Mouse (Mus musculus) heart, embryonic 14.5 days (tissue): ENCODE results near the gene Lhcgr. TPM values are rescaled to one million over a fixed set of nuclear protein-coding genes. Genes with fewer than 3 reads are reported as not detected.
A peak's percentile ranks its signal among the peaks of the same experiment; 100 is the strongest.

Experiments used
- ATAC-seq: fragments of 200-750 bp; cut with Nextera tagmentation; 2 replicates; pipeline ENCODE4 v1.8.0; 2017; ENCODE audit warnings: low read depth, moderate TSS enrichment; ENCODE audit not compliant: insufficient number of reproducible peaks, insufficient read depth, low FRiP score
- H3K27ac ChIP-seq, 2 experiments: fragments of 200-500 bp in 1 of 2; fragments of 300-500 bp in 1 of 2; sonication (generic) in 1 of 2; replicated peaks in 1 of 2; 2 replicates each; pipeline ENCODE4 v1.5.1; 2012 to 2014; ENCODE audit warnings: low read depth in 2 of 2, low read length in 2 of 2, control low read depth in 1 of 2, mild to moderate bottlenecking in 1 of 2, mixed read lengths in 1 of 2; ENCODE audit not compliant: control insufficient read depth in 1 of 2, insufficient read depth in 1 of 2
- H3K27me3 ChIP-seq: fragments of 300-500 bp; sonication (generic); 2 replicates; pipeline ENCODE4 v1.6.1; 2014; ENCODE audit warnings: mild to moderate bottlenecking, low read length, control low read depth; ENCODE audit not compliant: control insufficient read depth, insufficient read depth
- H3K36me3 ChIP-seq: fragments of 300-500 bp; sonication (generic); 2 replicates; pipeline ENCODE4 v1.6.1; 2014; ENCODE audit warnings: mild to moderate bottlenecking, control low read depth, low read length, mixed read lengths; ENCODE audit not compliant: control insufficient read depth, insufficient read depth
- H3K4me1 ChIP-seq, 2 experiments: fragments of 200-500 bp in 1 of 2; fragments of 300-500 bp in 1 of 2; sonication (generic) in 1 of 2; 2 replicates each; pipeline ENCODE4 v1.6.1; 2012 to 2014; ENCODE audit warnings: low read length in 2 of 2, control low read depth in 1 of 2, mixed read lengths in 1 of 2; ENCODE audit not compliant: control insufficient read depth in 2 of 2, insufficient read depth in 2 of 2
- H3K4me2 ChIP-seq: fragments of 300-500 bp; sonication (generic); 2 replicates; pipeline ENCODE4 v1.6.1; 2014; ENCODE audit warnings: mild to moderate bottlenecking, low read length
- H3K4me3 ChIP-seq, 2 experiments: fragments of 200-500 bp in 1 of 2; fragments of 300-500 bp in 1 of 2; sonication (generic) in 1 of 2; 2 replicates each; pipeline ENCODE4 v1.5.1; 2012 to 2014; ENCODE audit warnings: low read length in 2 of 2, mild to moderate bottlenecking in 2 of 2, control low read depth in 1 of 2, low read depth in 1 of 2, moderate library complexity in 1 of 2; ENCODE audit not compliant: control insufficient read depth in 1 of 2, insufficient read depth in 1 of 2
- H3K9ac ChIP-seq: fragments of 300-500 bp; sonication (generic); 2 replicates; pipeline ENCODE4 v1.6.1; 2014; ENCODE audit warnings: mild to moderate bottlenecking, low read length
- H3K9me3 ChIP-seq: fragments of 300-500 bp; sonication (generic); 2 replicates; pipeline ENCODE4 v1.6.1; 2016; ENCODE audit warnings: low read length, control low read depth; ENCODE audit not compliant: control insufficient read depth
- WGBS: fragments of 180-500 bp; shearing (Covaris S2); extraction: QIAGEN DNeasy Blood & Tissue Kit; methylation state at CpG from one replicate; pipeline ENCODE4 v1.1.7; 2014; 5-methylcytosine and 5-hydroxymethylcytosine counted together
- polyA plus RNA-seq: library from polyadenylated mRNA; unstranded; fragments of >200 nt; fragmentation: Nextera tagmentation; extraction: Ambion mirVana; gene quantifications from 2 replicates; pipeline ENCODE4 v1.2.1, GENCODE M21; 2014

Lhcgr gene
- polyA plus RNA-seq, 1 experiment from 2014 or later: not detected

DNA sequence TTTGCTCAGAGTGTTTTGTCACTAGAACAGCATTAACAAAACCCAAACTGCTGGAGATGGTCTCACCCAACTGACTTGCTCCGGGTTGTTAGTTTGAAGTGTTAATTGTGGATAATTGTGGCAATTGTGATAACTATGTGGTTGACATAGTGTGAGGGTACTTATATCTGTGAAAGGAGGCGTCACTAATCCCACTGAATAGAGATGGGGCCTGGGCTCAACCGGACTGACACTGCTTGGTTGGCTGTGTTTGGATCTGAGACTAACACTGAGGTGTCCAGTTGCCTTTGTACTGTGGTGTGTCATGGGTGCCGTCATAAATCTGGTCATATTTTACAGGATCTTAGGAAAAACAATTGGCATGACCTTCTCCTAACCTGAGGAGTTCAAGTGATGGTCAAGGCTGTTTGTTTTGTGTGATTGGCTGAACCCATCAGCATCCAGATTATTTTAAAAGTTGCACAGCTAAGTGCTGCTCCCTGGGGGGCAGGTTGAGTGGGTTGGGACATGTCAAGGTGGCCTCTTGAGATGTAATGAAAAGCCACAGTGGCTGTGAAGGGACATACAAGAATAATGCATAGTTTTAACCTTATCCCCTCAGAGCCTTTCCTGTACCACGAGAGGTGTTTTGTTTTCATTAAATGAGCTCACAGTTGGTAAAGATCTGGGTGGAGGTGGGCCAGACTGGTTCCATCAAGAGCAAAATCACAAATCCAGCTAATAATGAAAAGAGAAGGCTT lies 28.2 kb downstream of the Lhcgr start:
- Histone ChIP-seq H3K36me3 (no peaks in the 10 kb centered on the region), H3K27ac (no peak overlapping the region), H3K4me3 (no peak overlapping the region), H3K27me3 (no peaks in the 10 kb centered on the region), H3K9ac (no peak overlapping the region), H3K9me3 (no peaks in the 10 kb centered on the region), H3K4me1 (no peaks in the 10 kb centered on the region), H3K4me2 (no peak overlapping the region)
- WGBS: 46% methylated on average over 5 of the region's 5 CpGs
- no peak for ATAC-seq

DNA sequence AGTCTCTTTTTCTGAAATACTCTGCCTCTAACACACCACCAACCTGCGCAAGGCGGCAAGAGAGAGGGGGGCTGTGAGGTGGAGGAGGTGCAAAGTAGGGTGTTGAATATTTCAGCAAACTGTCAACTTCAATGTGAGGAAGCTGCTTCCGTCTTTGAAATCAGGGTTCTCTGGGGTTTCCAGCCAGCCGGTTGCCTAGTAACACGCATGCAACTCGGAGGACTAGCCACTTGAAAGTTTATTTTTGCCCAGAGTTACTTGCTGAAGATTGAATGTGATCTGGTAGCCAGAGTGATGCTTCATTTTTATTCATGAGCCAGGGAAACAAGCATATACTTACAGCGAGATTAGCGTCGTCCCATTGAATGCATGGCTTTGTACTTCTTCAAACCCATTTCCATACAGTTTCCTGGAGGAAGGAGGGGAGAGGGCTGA lies 33.8 kb downstream of the Lhcgr start:
- H3K4me2 ChIP-seq: peak overlapping the region; percentile 1; the same call in 1 of the 2 replicates
- H3K27ac ChIP-seq: no peak overlapping the region
- H3K4me3 ChIP-seq: no peak overlapping the region
- no peaks in the 10 kb centered on the region for H3K27me3 ChIP-seq
- 10% methylated on average over 9 of the region's 9 CpGs for WGBS
- ATAC-seq: no peak
- H3K9ac ChIP-seq: no peak overlapping the region
- H3K4me1 ChIP-seq: peaks cover 5% of the 10 kb centered on the region in 2 experiments; a peak in 1 of 4 replicates
- H3K36me3 ChIP-seq: no peaks in the 10 kb centered on the region
- no peaks in the 10 kb centered on the region for H3K9me3 ChIP-seq

DNA sequence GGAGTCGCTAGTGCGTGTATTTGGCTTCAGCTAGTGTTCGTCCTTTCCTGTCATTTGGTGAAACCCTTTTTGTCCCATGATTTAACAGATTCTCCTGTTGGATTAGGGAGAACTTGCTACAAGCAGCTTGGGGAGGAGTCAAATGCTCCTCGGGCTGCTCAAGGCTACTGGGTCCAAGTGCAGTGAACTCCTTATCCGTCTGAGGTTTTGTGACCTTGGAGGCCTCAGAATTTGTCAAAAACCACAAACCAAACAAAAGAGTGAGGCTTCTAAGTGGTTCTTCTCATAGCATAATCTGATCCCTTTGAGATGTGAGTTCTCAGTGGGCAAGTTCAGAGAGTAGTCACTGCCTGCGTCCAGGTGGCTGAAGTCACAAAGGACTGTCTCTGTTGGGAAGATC lies 36.0 kb downstream of the Lhcgr start:
- Histone ChIP-seq H3K9me3 (no peaks in the 10 kb centered on the region), H3K9ac (no peak overlapping the region), H3K4me1 (peaks cover 5 to 7% of the 10 kb centered on the region in 2 experiments; a peak in 1 of 4 replicates), H3K4me3 (no peak overlapping the region), H3K36me3 (no peaks in the 10 kb centered on the region), H3K4me2 (no peak overlapping the region), H3K27me3 (no peaks in the 10 kb centered on the region), H3K27ac (no peak overlapping the region)
- no peak for ATAC-seq
- WGBS: 67% methylated on average over 6 of the region's 6 CpGs

DNA sequence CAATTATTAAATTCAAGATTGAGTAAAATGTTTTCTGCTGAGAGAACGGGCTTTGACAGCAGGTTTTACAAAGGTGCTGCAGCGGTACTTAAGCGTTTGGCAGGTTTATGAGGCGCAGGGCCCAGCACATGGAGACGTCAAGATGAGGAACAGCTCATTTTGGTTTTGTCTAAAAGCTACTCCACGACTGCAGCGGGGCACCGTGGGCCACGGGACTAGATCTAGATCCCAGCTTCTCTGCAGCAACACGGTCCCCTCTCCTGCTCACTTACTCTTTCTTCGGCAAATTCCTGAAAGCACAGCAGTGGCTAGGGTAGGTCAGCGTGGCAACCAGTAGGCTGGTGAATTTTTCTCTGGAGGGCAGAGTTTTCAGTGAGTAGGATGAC lies 38.3 kb downstream of the Lhcgr start:
- H3K36me3 ChIP-seq: no peaks in the 10 kb centered on the region
- ATAC-seq: no peak
- H3K27me3 ChIP-seq: no peaks in the 10 kb centered on the region
- peak overlapping the region; percentile 58 for H3K4me2 ChIP-seq
- H3K27ac ChIP-seq: no peak overlapping the region
- peak overlapping the region; percentile 9 to 21 for H3K4me3 ChIP-seq
- 48% methylated on average over 12 of the region's 12 CpGs for WGBS
- no peak overlapping the region for H3K9ac ChIP-seq
- no peaks in the 10 kb centered on the region for H3K9me3 ChIP-seq
- H3K4me1 ChIP-seq: peaks cover 5 to 7% of the 10 kb centered on the region in 2 experiments; a peak in 1 of 4 replicates

DNA sequence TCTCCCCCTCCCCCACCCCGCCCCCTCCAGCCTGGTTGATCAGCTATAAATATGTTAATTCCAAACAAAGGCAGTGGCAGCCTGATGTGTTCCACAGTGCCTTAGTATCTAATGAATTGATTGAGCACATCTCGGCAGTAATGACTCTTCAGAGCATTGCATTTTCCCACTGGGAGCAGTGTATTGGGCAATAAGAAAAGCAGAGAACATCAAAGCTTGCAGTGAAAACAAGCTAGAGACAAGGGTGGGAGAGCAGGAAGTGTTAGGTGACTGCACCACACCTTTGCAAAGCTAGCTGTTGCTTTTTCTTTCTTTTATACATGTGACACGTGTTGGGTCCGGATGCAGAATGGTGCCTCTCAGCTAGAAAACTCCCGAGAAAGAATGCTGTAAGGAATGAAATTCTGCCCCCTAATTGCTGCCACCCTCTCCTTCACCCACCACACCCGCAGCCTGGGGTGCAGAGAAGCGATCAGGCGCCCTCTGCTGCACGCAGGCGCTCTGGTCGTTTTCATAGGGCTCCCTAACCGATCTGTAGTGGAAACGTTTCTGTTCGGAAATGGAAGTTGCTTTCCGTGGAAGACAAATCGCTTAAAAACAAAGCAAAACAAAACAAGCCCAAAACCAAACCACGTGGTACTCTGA lies 38.8 kb downstream of the Lhcgr start:
- H3K9ac ChIP-seq: no peak overlapping the region
- 7% methylated on average over 17 of the region's 17 CpGs for WGBS

DNA sequence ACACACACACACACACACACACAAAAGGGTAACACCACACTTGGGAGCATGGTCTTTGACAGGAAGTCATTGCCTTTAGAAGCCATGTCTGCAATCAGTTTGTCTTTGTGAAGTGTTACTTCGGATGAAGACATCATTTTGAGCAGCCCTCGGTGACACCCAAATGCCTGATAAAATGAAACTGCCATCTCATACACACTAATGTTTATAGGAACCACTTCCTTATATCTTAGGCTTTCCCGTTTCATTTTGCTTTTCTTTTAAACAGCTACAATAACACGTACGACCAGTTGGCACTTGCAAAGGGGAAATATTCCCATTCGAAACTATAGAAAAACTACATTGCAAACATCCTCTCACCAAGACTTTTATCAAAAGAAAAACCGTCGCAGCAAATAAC lies 42.1 kb downstream of the Lhcgr start:
- H3K36me3 ChIP-seq: no peaks in the 10 kb centered on the region
- no peak for ATAC-seq
- H3K27ac ChIP-seq: no peak overlapping the region
- peaks cover 0 to 5% of the 10 kb centered on the region in 2 experiments; a peak in 1 of 4 replicates for H3K4me1 ChIP-seq
- H3K9me3 ChIP-seq: no peaks in the 10 kb centered on the region
- 64% methylated on average over 8 of the region's 8 CpGs for WGBS
- peak overlapping the region; percentile 34 for H3K4me2 ChIP-seq
- H3K27me3 ChIP-seq: no peaks in the 10 kb centered on the region
- no peak overlapping the region for H3K9ac ChIP-seq
- no peak overlapping the region for H3K4me3 ChIP-seq

More for the DNA sequence above, 38.8 kb downstream of the Lhcgr start:
- no peak for ATAC-seq
- no peaks in the 10 kb centered on the region for H3K9me3 ChIP-seq
- H3K27ac ChIP-seq: no peak overlapping the region
- peak overlapping the region; percentile 58 for H3K4me2 ChIP-seq
- H3K36me3 ChIP-seq: no peaks in the 10 kb centered on the region
- peak overlapping the region; percentile 9 to 21; a peak in 3 of 4 replicates for H3K4me3 ChIP-seq
- peaks cover 1 to 6% of the 10 kb centered on the region in 2 experiments; a peak in 1 of 4 replicates for H3K4me1 ChIP-seq
- H3K27me3 ChIP-seq: no peaks in the 10 kb centered on the region

DNA sequence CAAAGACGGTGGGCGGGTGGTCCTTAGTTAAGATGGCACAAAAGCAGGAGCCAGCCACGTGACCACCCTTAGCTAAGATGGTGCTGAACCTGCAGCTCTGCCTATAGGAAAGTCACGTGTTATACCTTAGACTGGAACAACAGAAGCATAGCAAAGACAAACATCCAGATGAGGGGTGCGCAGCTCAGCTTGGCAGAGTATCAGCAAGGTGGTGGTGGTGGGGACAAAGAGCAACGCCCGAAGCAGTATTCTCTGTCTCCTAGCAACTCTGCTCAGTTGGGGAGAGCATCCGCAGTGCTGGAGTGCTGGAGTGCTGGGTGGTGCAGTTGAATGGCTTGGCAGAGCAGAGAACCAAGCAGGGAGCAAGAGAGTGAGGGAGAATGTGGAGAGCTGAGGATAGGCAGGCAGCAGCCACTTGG lies 85.5 kb downstream of the Lhcgr start:
- 55% methylated on average over 8 of the region's 8 CpGs for WGBS
- Histone ChIP-seq H3K9me3 (no peaks in the 10 kb centered on the region), H3K9ac (no peak overlapping the region), H3K36me3 (no peaks in the 10 kb centered on the region), H3K4me3 (no peak overlapping the region), H3K27me3 (no peaks in the 10 kb centered on the region), H3K4me2 (no peak overlapping the region), H3K4me1 (0 out of 4 replicates have a peak, but pooled peaks cover 0 to 3% of the 10 kb centered on the region in 2 experiments), H3K27ac (no peak overlapping the region)
- ATAC-seq: no peak
